Mouse (Mus musculus) kidney, embryonic 14.5 days (tissue): ENCODE measurements at regions not wholly inside any gene's neighbourhood (a gene's known extent, or its start where the extent isn't known, plus 50 kb on each side); places are given as distances from the start of the nearest gene placed in this dataset.

Experiments used
- ATAC-seq: fragments of 200-750 bp; cut with Nextera tagmentation; 2 replicates; pipeline ENCODE4 v1.8.0; 2017; ENCODE audit warnings: moderate number of reproducible peaks, mild to moderate bottlenecking, moderate TSS enrichment, moderate library complexity; ENCODE audit not compliant: low FRiP score, low TSS enrichment
- H3K27ac ChIP-seq: fragments of 300-500 bp; sonication (generic); 2 replicates; pipeline ENCODE4 v1.5.1; 2014; ENCODE audit warnings: low read depth, mild to moderate bottlenecking, low read length, moderate library complexity, mixed read lengths
- H3K27me3 ChIP-seq: fragments of 300-500 bp; sonication (generic); 2 replicates; pipeline ENCODE4 v1.6.1; 2014; ENCODE audit warnings: mild to moderate bottlenecking, low read length; ENCODE audit not compliant: control insufficient read depth, insufficient read depth
- H3K36me3 ChIP-seq: fragments of 300-500 bp; sonication (generic); 2 replicates; pipeline ENCODE4 v1.6.1; 2014; ENCODE audit warnings: low read length, mixed read lengths; ENCODE audit not compliant: control insufficient read depth, insufficient read depth
- H3K4me1 ChIP-seq: fragments of 300-500 bp; sonication (generic); 2 replicates; pipeline ENCODE4 v1.6.1; 2014; ENCODE audit warnings: low read length, mixed read lengths; ENCODE audit not compliant: control insufficient read depth, insufficient read depth
- H3K4me2 ChIP-seq: fragments of 300-500 bp; sonication (generic); replicated peaks from 2 replicates; pipeline ENCODE4 v1.6.1; 2014; ENCODE audit warnings: low read depth, mild to moderate bottlenecking, low read length
- H3K4me3 ChIP-seq: fragments of 300-500 bp; sonication (generic); 2 replicates; pipeline ENCODE4 v1.5.1; 2014; ENCODE audit warnings: mild to moderate bottlenecking, low read length
- H3K9ac ChIP-seq: fragments of 300-500 bp; sonication (generic); 2 replicates; pipeline ENCODE4 v1.6.1; 2014; ENCODE audit warnings: low read depth, mild to moderate bottlenecking, low read length, moderate library complexity
- H3K9me3 ChIP-seq: fragments of 300-500 bp; sonication (generic); 2 replicates; pipeline ENCODE4 v1.6.1; 2016; ENCODE audit warnings: low read length; ENCODE audit not compliant: control insufficient read depth
- WGBS: fragments of 180-500 bp; shearing (Covaris S2); extraction: QIAGEN DNeasy Blood & Tissue Kit; methylation state at CpG from one replicate; pipeline ENCODE4 v1.1.7; 2014; 5-methylcytosine and 5-hydroxymethylcytosine counted together

GRCm38 (mm10) chrX:75672976-75673375 lies 94.9 kb upstream of the Rab39b start:
- H3K27me3 ChIP-seq: no peaks in the 10 kb centered on the region
- H3K36me3 ChIP-seq: no peaks in the 10 kb centered on the region
- H3K4me2 ChIP-seq: peak overlapping the region; percentile 32
- WGBS: 90% methylated on average over 13 of the region's 13 CpGs
- H3K9ac ChIP-seq: peak overlapping the region; percentile 34; the same call in 1 of the 2 replicates
- no peaks in the 10 kb centered on the region for H3K9me3 ChIP-seq
- H3K4me1 ChIP-seq: no peaks in the 10 kb centered on the region
- H3K27ac ChIP-seq: no peak overlapping the region
- peak overlapping the region; percentile 13; the same call in 1 of the 2 replicates for H3K4me3 ChIP-seq
- peak; percentile 2; the same call in 1 of the 2 replicates for ATAC-seq

- no peaks in the 10 kb centered on the region for H3K27me3 ChIP-seq
- H3K36me3 ChIP-seq: no peaks in the 10 kb centered on the region
- H3K4me1 ChIP-seq: no peaks in the 10 kb centered on the region
- no peak overlapping the region for H3K4me2 ChIP-seq
- ATAC-seq: no peak
- H3K9ac ChIP-seq: no peak overlapping the region
- no peak overlapping the region for H3K27ac ChIP-seq
- WGBS: 91% methylated on average over 4 of the region's 4 CpGs
- no peaks in the 10 kb centered on the region for H3K9me3 ChIP-seq
- no peak overlapping the region for H3K4me3 ChIP-seq
Measured at GRCm38 (mm10) chrX:75667636-75668035, 89.6 kb upstream of the Rab39b start.

GRCm38 (mm10) chrX:75643402-75643801 lies 65.4 kb upstream of the Rab39b start:
- ATAC-seq: no peak

More at GRCm38 (mm10) chrX:75643402-75643801, 65.4 kb upstream of the Rab39b start:
- no peak overlapping the region for H3K4me3 ChIP-seq
- H3K4me2 ChIP-seq: no peak overlapping the region
- H3K4me1 ChIP-seq: no peaks in the 10 kb centered on the region
- no peaks in the 10 kb centered on the region for H3K36me3 ChIP-seq
- no peak overlapping the region for H3K27ac ChIP-seq
- WGBS: 89% methylated on average over 7 of the region's 7 CpGs
- no peak overlapping the region for H3K9ac ChIP-seq
- H3K27me3 ChIP-seq: no peaks in the 10 kb centered on the region
- no peaks in the 10 kb centered on the region for H3K9me3 ChIP-seq
